Mouse (Mus musculus) heart, embryonic 15.5 days (tissue): ENCODE data around the gene Avpr2. TPM values are rescaled to one million over a fixed set of nuclear protein-coding genes. Genes with fewer than 3 reads are reported as not detected.
A peak's percentile ranks its signal among the peaks of the same experiment; 100 is the strongest.

Source experiments
- ATAC-seq: fragments of 200-750 bp; cut with Nextera tagmentation; replicated peaks from 2 replicates; pipeline ENCODE4 v1.8.0; 2017; ENCODE audit warnings: low read depth, moderate TSS enrichment; ENCODE audit not compliant: insufficient number of reproducible peaks, insufficient read depth, low FRiP score
- H3K27ac ChIP-seq: fragments of 300-500 bp; sonication (generic); 2 replicates; pipeline ENCODE4 v1.5.1; 2015; ENCODE audit warnings: mild to moderate bottlenecking, inconsistent platforms
- H3K27me3 ChIP-seq: fragments of 300-500 bp; sonication (generic); 2 replicates; pipeline ENCODE4 v1.6.1; 2015; ENCODE audit warnings: inconsistent platforms
- H3K36me3 ChIP-seq: fragments of 300-500 bp; sonication (generic); 2 replicates; pipeline ENCODE4 v1.6.1; 2015; ENCODE audit warnings: mild to moderate bottlenecking, inconsistent platforms
- H3K4me1 ChIP-seq: fragments of 300-500 bp; sonication (generic); replicated peaks from 2 replicates; pipeline ENCODE4 v1.6.1; 2015; ENCODE audit warnings: inconsistent platforms
- H3K4me2 ChIP-seq: fragments of 300-500 bp; sonication (generic); 2 replicates; pipeline ENCODE4 v1.6.1; 2015; ENCODE audit warnings: inconsistent platforms, mild to moderate bottlenecking, moderate library complexity
- H3K4me3 ChIP-seq: fragments of 300-500 bp; sonication (generic); 2 replicates; pipeline ENCODE4 v1.5.1; 2015; ENCODE audit warnings: mild to moderate bottlenecking, inconsistent platforms
- H3K9ac ChIP-seq: fragments of 300-500 bp; sonication (generic); 2 replicates; pipeline ENCODE4 v1.6.1; 2015; ENCODE audit warnings: mild to moderate bottlenecking, inconsistent platforms
- H3K9me3 ChIP-seq: fragments of 300-500 bp; sonication (generic); replicated peaks from 2 replicates; pipeline ENCODE4 v1.6.1; 2016; ENCODE audit warnings: inconsistent platforms
- WGBS: fragments of 180-500 bp; shearing (Covaris S2); methylation state at CpG from one replicate; pipeline ENCODE4 v1.1.7; 2015; ENCODE audit warnings: mixed read lengths; 5-methylcytosine and 5-hydroxymethylcytosine counted together
- polyA plus RNA-seq: library from polyadenylated mRNA; unstranded; fragments of >200 nt; fragmentation: Nextera tagmentation; extraction: Ambion mirVana; gene quantifications from 2 replicates; pipeline ENCODE4 v1.2.1, GENCODE M21; 2015

The Avpr2 gene
- polyA plus RNA-seq, 1 experiment from 2014 or later: 0.04 TPM

DNA sequence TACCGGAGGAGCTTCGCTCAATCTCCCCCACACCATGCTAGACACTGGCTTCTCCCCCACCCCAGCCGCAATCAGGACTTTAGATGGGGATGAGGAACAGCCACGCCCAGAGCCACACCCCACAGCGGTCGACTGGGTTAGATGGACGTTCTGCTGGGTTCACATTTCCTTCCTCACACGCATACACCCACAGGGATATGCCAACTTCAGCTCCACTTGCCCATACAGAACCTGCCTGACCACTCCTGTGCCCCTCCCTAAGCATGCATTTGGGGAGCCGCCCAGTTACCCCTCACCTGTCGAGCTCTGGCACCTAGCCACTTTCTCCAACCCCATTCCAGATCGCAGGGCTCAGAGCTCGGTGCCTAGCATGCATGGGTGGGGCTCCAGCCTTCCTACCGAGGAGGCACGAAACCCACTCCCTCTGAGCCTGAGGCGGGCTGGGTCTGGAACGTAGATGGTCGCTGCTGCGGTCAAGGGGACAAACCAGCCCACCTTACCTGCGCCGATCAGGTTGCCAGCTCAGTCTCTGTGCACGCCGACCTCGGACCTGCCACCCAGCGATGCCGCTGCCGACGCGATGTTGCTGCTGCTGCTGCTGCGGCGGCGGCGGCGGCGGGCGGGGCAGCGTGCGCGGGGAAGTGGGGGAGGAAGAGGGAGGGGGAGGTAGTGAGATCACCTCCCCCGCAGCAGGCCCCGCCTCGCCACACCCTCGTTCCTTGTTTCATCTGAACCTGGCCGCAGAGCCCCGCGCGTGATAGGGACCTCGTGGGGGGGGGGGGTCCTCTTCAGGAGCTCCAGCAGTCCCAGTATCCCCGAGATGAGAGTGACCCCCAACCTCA is 11.5 kb upstream of the Avpr2 start:
- Histone ChIP-seq H3K4me3 (peak overlapping the region; percentile 43), H3K9me3 (no peaks in the 10 kb centered on the region), H3K36me3 (no peaks in the 10 kb centered on the region), H3K27ac (no peak overlapping the region), H3K9ac (no peak overlapping the region), H3K4me1 (peaks cover 5% of the 10 kb centered on the region; the same call in 1 of the 2 replicates), H3K27me3 (peaks cover 21% of the 10 kb centered on the region), H3K4me2 (peak overlapping the region; percentile 71)
- no peak for ATAC-seq
- 10% methylated on average over 38 of the region's 48 CpGs for WGBS

DNA sequence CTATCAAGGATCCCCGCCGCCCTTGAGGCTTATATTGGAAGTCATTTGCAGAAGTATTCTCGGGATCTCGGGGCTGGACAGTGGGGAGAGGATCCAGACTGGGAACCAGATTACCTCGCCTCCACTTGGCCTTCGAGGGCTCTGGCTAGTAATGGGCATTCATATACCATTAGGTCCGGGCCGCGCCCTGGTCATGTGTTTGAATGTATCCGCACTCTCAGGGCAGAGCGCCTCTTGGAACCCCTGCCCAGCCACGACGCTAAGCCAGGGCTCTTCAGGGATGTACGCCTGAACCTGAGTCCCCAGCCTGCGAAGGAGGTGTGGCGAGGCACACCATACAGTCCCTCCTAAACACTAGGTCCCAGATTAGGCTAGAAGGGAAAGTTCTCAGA is 10.9 kb upstream of the Avpr2 start:
- H3K4me2 ChIP-seq: peak overlapping the region; percentile 71
- H3K4me1 ChIP-seq: peaks cover 5% of the 10 kb centered on the region; the same call in 1 of the 2 replicates
- WGBS: 20% methylated on average over 16 of the region's 16 CpGs
- H3K9me3 ChIP-seq: no peaks in the 10 kb centered on the region
- no peaks in the 10 kb centered on the region for H3K36me3 ChIP-seq
- peaks cover 21% of the 10 kb centered on the region for H3K27me3 ChIP-seq
- H3K9ac ChIP-seq: no peak overlapping the region
- H3K4me3 ChIP-seq: peak overlapping the region; percentile 43
- ATAC-seq: no peak
- no peak overlapping the region for H3K27ac ChIP-seq

DNA sequence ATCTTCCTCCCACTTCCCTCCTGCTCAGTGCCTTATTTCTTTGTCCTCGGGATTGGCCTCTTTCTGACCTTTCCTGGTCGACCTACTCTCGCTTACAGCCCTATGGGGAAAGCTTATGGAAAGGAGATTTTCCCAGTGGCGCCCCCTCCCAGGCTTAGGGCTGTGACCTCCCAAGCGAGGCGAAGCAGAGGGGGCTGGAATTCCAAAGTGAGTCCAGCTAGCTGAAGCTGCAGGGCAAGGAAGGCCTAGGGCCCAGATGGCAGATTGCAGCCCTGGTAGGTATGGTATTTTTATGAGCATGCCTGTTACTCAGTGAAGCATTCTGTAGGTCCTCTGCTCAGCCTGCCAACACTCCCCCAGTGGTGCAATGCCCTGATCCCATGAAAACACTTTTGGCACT is 10.4 kb upstream of the Avpr2 start:
- Histone ChIP-seq H3K27me3 (peaks cover 21% of the 10 kb centered on the region), H3K4me2 (0 out of 2 replicates have a peak overlapping the region, but pooled peaks have one; percentile 71), H3K36me3 (no peaks in the 10 kb centered on the region), H3K4me3 (no peak overlapping the region), H3K4me1 (peaks cover 5% of the 10 kb centered on the region; the same call in 1 of the 2 replicates), H3K9me3 (no peaks in the 10 kb centered on the region), H3K9ac (no peak overlapping the region), H3K27ac (no peak overlapping the region)
- no peak for ATAC-seq
- 29% methylated on average over 6 of the region's 6 CpGs for WGBS

DNA sequence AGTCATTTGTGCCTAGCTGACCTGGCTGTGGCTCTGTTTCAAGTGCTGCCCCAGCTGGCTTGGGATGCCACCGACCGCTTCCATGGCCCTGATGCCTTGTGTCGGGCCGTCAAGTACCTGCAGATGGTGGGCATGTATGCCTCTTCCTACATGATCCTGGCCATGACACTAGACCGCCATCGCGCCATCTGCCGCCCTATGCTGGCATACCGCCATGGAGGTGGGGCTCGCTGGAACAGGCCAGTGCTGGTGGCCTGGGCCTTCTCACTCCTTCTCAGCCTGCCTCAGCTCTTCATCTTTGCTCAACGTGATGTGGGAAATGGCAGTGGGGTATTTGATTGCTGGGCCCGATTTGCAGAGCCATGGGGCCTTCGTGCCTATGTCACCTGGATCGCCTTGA is 931 bp downstream of the Avpr2 start:
- Histone ChIP-seq H3K4me1 (no peaks in the 10 kb centered on the region), H3K4me3 (no peak overlapping the region), H3K36me3 (no peaks in the 10 kb centered on the region), H3K4me2 (no peak overlapping the region), H3K27ac (no peak overlapping the region), H3K27me3 (peaks cover 3% of the 10 kb centered on the region; the same call in 1 of the 2 replicates), H3K9me3 (no peaks in the 10 kb centered on the region), H3K9ac (no peak overlapping the region)
- no peak for ATAC-seq
- 90% methylated on average over 14 of the region's 14 CpGs for WGBS

DNA sequence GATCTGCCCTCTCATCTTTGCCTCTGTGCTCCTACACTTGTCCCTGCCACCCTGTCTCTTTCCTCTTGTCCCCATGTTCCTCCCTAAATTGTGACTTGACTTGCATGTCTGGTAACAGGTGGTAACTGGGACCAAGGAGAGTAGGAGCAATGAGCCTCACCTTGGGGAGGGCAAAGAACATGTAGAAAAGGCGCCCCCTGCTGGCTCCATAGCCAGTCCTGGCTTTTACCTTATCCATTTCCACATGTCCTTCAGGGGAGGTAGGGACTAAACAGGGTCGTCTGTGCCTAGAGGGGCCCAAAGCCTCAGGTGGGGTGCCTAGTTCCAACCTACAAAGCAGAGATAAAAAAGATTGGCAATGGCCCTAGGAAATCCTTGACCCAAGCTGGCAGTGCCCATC is 3.8 kb downstream of the Avpr2 start, which contains the start of gene L1cam:
TSS of gene L1cam (minus strand) at position 387 of the 400 bp plus-strand sequence.
- Histone ChIP-seq H3K27me3 (peaks cover 3% of the 10 kb centered on the region; the same call in 1 of the 2 replicates), H3K4me3 (no peak within 1 kb of the TSS), H3K9ac (no peak within 1 kb of the TSS), H3K27ac (no peak within 1 kb of the TSS), H3K4me2 (no peak within 1 kb of the TSS), H3K9me3 (no peaks in the 10 kb centered on the region), H3K36me3 (no peaks in the 10 kb centered on the region), H3K4me1 (no peaks in the 10 kb centered on the region)
- no peak for ATAC-seq
- 19% methylated on average over 2 of the region's 2 CpGs for WGBS

DNA sequence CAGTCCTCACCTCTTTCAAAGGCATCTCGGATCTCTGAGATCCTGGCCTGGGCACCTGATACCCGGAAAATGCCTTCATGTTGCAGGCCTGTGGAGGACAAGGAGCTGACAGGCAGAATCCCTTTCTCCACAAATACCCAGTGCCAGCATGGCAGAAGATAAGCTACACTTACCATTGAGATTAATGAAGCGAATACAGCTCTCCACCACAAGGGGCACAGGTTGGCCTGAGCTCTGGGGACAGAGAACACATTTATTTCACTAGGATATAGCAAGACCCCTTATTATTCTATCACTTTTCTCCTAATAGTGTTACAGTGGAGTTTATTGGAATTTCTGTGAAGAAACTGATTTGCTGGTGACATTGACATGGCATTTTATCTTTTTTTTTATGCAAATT is 6.1 kb downstream of the Avpr2 start:
- ATAC-seq: no peak
- Histone ChIP-seq H3K9ac (no peak overlapping the region), H3K9me3 (no peaks in the 10 kb centered on the region), H3K27ac (no peak overlapping the region), H3K4me1 (no peaks in the 10 kb centered on the region), H3K4me3 (no peak overlapping the region), H3K4me2 (no peak overlapping the region), H3K27me3 (no peaks in the 10 kb centered on the region), H3K36me3 (no peaks in the 10 kb centered on the region)
- WGBS: 45% methylated on average over 3 of the region's 3 CpGs

DNA sequence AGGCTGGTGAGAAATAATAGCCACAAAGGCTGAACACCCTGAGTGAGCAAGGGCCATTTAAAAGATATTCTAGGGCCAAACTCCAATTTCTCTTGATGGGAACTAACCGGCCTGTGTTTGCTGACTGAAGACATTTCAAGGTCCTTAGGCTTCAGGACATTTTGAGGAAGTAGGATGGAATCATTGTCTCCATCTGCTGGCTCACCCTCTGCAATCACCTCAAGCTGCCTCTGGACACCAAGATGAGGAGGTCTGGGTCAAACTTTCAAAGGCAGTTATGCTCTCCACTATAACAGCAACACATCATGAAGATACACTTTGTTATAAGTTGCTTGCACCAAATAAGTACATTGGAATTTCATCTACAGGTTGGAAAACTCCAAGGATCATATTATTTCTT is 18.1 kb downstream of the Avpr2 start:
- Histone ChIP-seq H3K4me2 (no peak overlapping the region), H3K9ac (no peak overlapping the region), H3K27ac (no peak overlapping the region), H3K4me1 (peaks cover 2% of the 10 kb centered on the region; the same call in 1 of the 2 replicates), H3K27me3 (no peaks in the 10 kb centered on the region), H3K4me3 (no peak overlapping the region), H3K36me3 (no peaks in the 10 kb centered on the region), H3K9me3 (no peaks in the 10 kb centered on the region)
- ATAC-seq: no peak
- WGBS: 70% methylated on average over 1 of the region's 1 CpGs

DNA sequence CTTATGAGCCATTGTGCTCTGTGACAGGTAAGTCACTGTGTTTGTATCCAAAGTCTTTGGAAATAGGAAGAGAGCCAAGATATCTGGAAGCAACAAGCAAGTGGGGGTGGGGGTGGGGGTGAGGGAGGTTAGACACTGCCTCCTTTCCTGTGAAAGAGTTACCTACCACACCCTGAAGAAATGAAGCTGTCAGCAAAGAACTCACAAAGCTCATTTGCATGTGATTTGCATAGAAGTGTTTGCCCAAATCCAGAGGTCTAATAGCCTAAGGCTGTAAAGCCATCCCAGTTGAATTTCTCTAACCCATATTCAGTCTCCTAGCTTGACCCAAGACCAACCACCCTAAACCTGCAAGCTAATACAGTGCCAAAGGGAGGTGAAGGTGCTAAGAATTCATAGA is 18.5 kb downstream of the Avpr2 start:
- Histone ChIP-seq H3K4me2 (peak overlapping the region; percentile 43; the same call in 1 of the 2 replicates), H3K36me3 (no peaks in the 10 kb centered on the region), H3K4me1 (peaks cover 4% of the 10 kb centered on the region; the same call in 1 of the 2 replicates), H3K4me3 (no peak overlapping the region), H3K9me3 (no peaks in the 10 kb centered on the region), H3K27me3 (no peaks in the 10 kb centered on the region), H3K27ac (no peak overlapping the region), H3K9ac (no peak overlapping the region)
- ATAC-seq: no peak

DNA sequence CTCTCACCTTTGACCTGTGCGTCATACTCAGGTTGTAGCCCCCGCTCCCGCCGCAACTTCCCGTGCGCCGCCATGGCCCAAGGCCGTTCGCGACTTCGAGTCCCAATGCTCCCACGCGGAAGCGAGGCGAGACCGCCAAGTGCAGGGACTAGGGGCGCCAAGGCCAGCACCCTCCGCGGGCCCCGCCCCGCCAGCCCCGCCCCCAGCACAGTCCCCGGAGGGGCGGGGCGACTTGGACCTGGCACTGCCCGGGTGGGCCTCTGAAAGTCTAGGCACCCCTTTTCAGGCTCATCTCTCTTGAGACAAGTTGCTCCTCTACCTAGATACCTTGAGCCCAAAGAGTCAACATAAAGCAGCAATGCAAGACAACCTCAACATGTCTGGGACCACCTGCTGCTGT is 19.3 kb downstream of the Avpr2 start:
- Histone ChIP-seq H3K4me2 (peak overlapping the region; percentile 43), H3K4me1 (peaks cover 5% of the 10 kb centered on the region; the same call in 1 of the 2 replicates), H3K4me3 (peak overlapping the region; percentile 24), H3K27ac (no peak overlapping the region; the same call in 1 of the 2 replicates), H3K9me3 (no peaks in the 10 kb centered on the region), H3K27me3 (no peaks in the 10 kb centered on the region), H3K36me3 (no peaks in the 10 kb centered on the region), H3K9ac (no peak overlapping the region)
- WGBS: 18% methylated on average over 26 of the region's 26 CpGs
- no peak for ATAC-seq

DNA sequence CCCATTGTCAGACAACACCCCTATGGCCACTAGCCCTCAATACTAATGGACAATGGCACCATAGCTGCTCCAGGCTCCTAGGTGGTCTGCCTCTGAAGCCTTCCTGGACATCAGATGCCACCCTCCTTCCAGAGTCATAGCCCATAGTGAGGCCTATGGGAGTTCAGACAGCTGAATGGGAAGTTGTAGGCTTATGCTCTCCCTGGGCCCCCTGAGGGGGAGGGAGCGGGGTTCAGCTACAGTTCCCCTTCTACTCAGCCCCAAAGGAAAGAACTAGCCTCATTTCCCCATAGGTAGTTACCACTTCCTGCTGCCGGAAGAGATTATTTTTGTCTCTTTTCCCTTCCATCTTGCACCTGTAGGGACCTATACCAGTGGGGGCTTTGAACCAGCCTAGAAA is 19.7 kb downstream of the Avpr2 start:
- Histone ChIP-seq H3K4me2 (no peak overlapping the region; the same call in 1 of the 2 replicates), H3K4me1 (peaks cover 5% of the 10 kb centered on the region; the same call in 1 of the 2 replicates), H3K9ac (no peak overlapping the region), H3K36me3 (no peaks in the 10 kb centered on the region), H3K27me3 (no peaks in the 10 kb centered on the region), H3K4me3 (no peak overlapping the region), H3K9me3 (no peaks in the 10 kb centered on the region), H3K27ac (no peak overlapping the region; the same call in 1 of the 2 replicates)
- 57% methylated on average over 2 of the region's 2 CpGs for WGBS
- ATAC-seq: no peak

DNA sequence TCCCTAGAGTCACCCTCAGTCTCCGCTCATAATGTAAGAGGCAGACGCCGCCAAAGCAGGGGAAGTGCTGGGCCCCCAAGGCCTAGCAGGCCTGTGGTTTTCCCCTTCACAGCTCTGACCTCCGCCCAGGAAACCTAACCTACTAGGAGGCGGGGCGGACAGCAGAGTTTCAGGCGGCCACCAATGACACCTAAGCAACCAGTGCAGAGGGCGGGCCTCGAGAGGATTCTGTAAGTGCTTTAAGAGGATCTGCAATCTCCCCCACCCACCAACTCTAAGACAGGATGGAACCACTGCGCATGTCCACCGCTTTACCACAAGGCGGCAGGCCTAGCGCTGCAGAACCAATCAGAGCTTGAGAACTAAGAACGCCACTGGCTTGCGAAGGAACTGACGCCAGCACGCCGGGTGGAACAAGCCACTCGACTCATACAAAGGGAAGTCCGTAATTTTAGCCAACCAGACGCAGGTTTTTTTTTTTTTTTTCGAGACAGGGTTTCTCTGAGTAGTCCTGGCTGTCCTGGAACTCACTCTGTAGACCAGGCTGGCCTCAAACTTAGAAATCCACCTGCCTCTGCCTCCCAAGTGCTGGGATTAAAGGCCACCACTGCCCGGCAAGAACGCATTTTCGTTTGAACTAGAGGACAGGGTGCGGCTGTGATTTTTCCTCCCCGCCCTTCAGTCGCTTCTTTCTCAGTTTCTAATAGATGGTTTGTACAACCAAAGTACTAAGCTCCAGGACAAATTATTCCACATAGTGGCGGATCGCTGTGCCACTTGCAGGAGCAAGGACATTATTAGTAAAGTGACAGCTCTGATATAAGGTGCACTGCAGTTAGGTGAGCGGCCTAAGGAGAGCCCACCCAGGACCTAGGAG is 23.2 kb downstream of the Avpr2 start:
- Histone ChIP-seq H3K9ac (no peak overlapping the region), H3K27ac (peak overlapping the region; percentile 82), H3K36me3 (peaks cover 6% of the 10 kb centered on the region; the same call in 1 of the 2 replicates), H3K9me3 (no peaks in the 10 kb centered on the region), H3K4me1 (peaks cover 5% of the 10 kb centered on the region; the same call in 1 of the 2 replicates), H3K4me3 (peak overlapping the region; percentile 30), H3K4me2 (peak overlapping the region; percentile 54), H3K27me3 (no peaks in the 10 kb centered on the region)
- peak; percentile 97 for ATAC-seq
- 25% methylated on average over 31 of the region's 31 CpGs for WGBS
